ENCODE assay signal across 8 mouse cellular contexts in the genomic region with DNA sequence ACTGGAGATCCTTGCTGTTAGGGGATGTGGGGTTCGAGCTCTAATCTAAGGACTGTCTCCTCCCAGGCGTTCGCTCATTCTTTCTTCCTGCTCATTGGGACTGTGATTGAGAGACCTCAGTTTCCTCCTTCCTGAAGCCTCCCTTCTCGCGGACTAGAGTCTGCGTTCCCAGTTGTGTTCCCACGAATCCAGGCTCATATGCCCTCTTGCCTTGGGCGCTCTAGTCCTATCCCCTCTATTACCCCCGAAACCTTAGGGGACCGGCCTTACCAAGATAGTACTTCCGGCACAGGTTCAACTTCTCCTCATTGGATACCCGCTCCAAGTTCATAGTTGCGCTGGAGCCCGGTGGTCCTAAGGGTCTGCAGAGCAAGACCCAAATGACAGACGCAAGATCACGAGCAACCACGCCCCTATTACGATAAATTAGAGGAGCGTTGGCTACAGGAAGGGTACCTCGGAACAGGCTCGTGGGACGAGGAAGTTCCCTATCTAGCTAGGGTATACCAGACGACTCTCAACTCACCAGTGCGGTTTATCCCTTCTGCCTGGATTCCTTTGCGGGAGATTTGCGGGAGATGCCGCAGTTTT. TPM values are rescaled to one million over a fixed set of nuclear protein-coding genes. Genes with fewer than 3 reads are reported as not detected.
DNase-seq lines count a peak whose midpoint lies in the region; ATAC-seq and TF ChIP-seq lines count a peak whose summit lies in the region.

No protein-coding gene starts in this region.

- TF ChIP-seq POLR2A in MEL (IDR thresholded peaks at IDR 0.05; ENCODE audit: control insufficient read depth in 1 of 2, insufficient read depth in 1 of 2, low read depth in 1 of 2, low read length in 2 of 2, poor library complexity in 1 of 2), result peak in 1 of 2 experiments; percentile 59; a peak in 2 of 4 replicates

- no peaks in the 10 kb centered on the region for H3K9me3 ChIP-seq in kidney, postnatal 0 days (replicated peaks; ENCODE audit: low read length)
- H3K9me3 ChIP-seq in MEL (replicated peaks; ENCODE audit: insufficient read depth, low read length), result no peaks in the 10 kb centered on the region
- H3K9me3 ChIP-seq in embryonic facial prominence, embryonic 14.5 days (ENCODE audit: control insufficient read depth, low read length), result no peaks in the 10 kb centered on the region
- no peaks in the 10 kb centered on the region for H3K9me3 ChIP-seq in neural tube, embryonic 11.5 days (ENCODE audit: control insufficient read depth, low read length)

- H3K27me3 ChIP-seq in kidney, postnatal 0 days (ENCODE audit: insufficient read depth, low read length), result no peaks in the 10 kb centered on the region
- H3K27me3 ChIP-seq in MEL (ENCODE audit: control insufficient read depth in 1 of 2, insufficient read depth in 2 of 2, low read length in 2 of 2), result no peaks in the 10 kb centered on the region
- H3K27me3 ChIP-seq in embryonic facial prominence, embryonic 14.5 days (replicated peaks; ENCODE audit: control insufficient read depth, insufficient read depth, low read length), result no peaks in the 10 kb centered on the region
- no peaks in the 10 kb centered on the region for H3K27me3 ChIP-seq in neural tube, embryonic 11.5 days (ENCODE audit: control insufficient read depth, insufficient read depth, low read length)

- H3K9ac ChIP-seq in kidney, postnatal 0 days (ENCODE audit: low read depth, low read length), result peak overlapping the region; percentile 65
- peak overlapping the region; percentile 86 for H3K9ac ChIP-seq in MEL (ENCODE audit: control insufficient read depth, low read depth, low read length, poor library complexity, severe bottlenecking)
- H3K9ac ChIP-seq in embryonic facial prominence, embryonic 14.5 days (ENCODE audit: low read depth, low read length), result peak overlapping the region; percentile 85
- H3K9ac ChIP-seq in neural tube, embryonic 11.5 days (ENCODE audit: low read length), result peak overlapping the region; percentile 52

- ATAC-seq in kidney, postnatal 0 days (replicated peaks; ENCODE audit: low FRiP score, low read depth), result no peak
- ATAC-seq in embryonic facial prominence, embryonic 14.5 days (ENCODE audit: low read depth), result no peak
- no peak for ATAC-seq in neural tube, embryonic 11.5 days (ENCODE audit: insufficient read depth, low FRiP score, low TSS enrichment)
- no peak for ATAC-seq in megakaryocyte-erythroid progenitor cell, adult 5-6 weeks (replicated peaks; ENCODE audit: low FRiP score, low TSS enrichment, poor library complexity, severe bottlenecking)

- H3K4me2 ChIP-seq in kidney, postnatal 0 days (ENCODE audit: low read length), result peak overlapping the region; percentile 82
- H3K4me2 ChIP-seq in embryonic facial prominence, embryonic 14.5 days (ENCODE audit: low read depth, low read length), result peak overlapping the region; percentile 65
- H3K4me2 ChIP-seq in neural tube, embryonic 11.5 days (ENCODE audit: low read depth), result peak overlapping the region; percentile 83

- H3K4me3 ChIP-seq in kidney, postnatal 0 days (replicated peaks; ENCODE audit: low read depth, low read length), result peak overlapping the region; percentile 86
- peak overlapping the region; percentile 58 to 82 for H3K4me3 ChIP-seq in MEL (ENCODE audit: control insufficient read depth in 1 of 2, insufficient read depth in 1 of 2, low read depth in 2 of 2, low read length in 2 of 2)
- H3K4me3 ChIP-seq in embryonic facial prominence, embryonic 14.5 days (ENCODE audit: low read depth, low read length), result peak overlapping the region; percentile 88
- peak overlapping the region; percentile 80 for H3K4me3 ChIP-seq in neural tube, embryonic 11.5 days (ENCODE audit: low read depth, low read length)

- peak; percentile 21 for DNase-seq in kidney, postnatal 0 days (ENCODE audit: low spot score)
- DNase-seq in kidney, adult 9 months, result no peak
- DNase-seq in MEL (ENCODE audit: low read depth, low spot score), result peak; percentile 73
- DNase-seq in embryonic facial prominence, embryonic 14.5 days (ENCODE audit: low spot score), result peak; percentile 34
- peak; percentile 47 for DNase-seq in kidney, postnatal 10 days
- peak; percentile 25 for DNase-seq in neural tube, embryonic 11.5 days (ENCODE audit: low spot score)
- no peak for DNase-seq in adrenal gland, adult (ENCODE audit: inconsistent age in 2 of 2, low spot score in 1 of 2)

- no peak for TF ChIP-seq RAD21 in MEL (IDR thresholded peaks at IDR 0.05; ENCODE audit: low read depth, low read length)

- peak overlapping the region; percentile 97 for H3K27ac ChIP-seq in kidney, postnatal 0 days
- peak overlapping the region; percentile 89 for H3K27ac ChIP-seq in MEL (ENCODE audit: control insufficient read depth, low read depth, low read length)
- peak overlapping the region; percentile 69 for H3K27ac ChIP-seq in embryonic facial prominence, embryonic 14.5 days (replicated peaks; ENCODE audit: low read depth, low read length)
- H3K27ac ChIP-seq in neural tube, embryonic 11.5 days (ENCODE audit: low read depth, low read length), result 0 out of 2 replicates have a peak overlapping the region, but pooled peaks have one; percentile 11

- peaks cover 18% of the 10 kb centered on the region for H3K79me2 ChIP-seq in MEL (ENCODE audit: control insufficient read depth, insufficient read depth, low read length, poor library complexity)

- 1% methylated on average over 27 of the region's 27 CpGs for WGBS in kidney, postnatal 0 days
- WGBS in embryonic facial prominence, embryonic 14.5 days, result 1% methylated on average over 27 of the region's 27 CpGs
- 3% methylated on average over 27 of the region's 27 CpGs for WGBS in neural tube, embryonic 11.5 days

- peaks cover 10% of the 10 kb centered on the region; the same call in 1 of the 2 replicates for H3K36me3 ChIP-seq in kidney, postnatal 0 days (ENCODE audit: insufficient read depth, low read length)
- peaks cover 0 to 8% of the 10 kb centered on the region in 2 experiments; a peak in 2 of 4 replicates for H3K36me3 ChIP-seq in MEL (ENCODE audit: control insufficient read depth in 1 of 2, insufficient read depth in 2 of 2, low read length in 2 of 2)
- H3K36me3 ChIP-seq in embryonic facial prominence, embryonic 14.5 days (ENCODE audit: control insufficient read depth, insufficient read depth, low read length), result peaks cover 32% of the 10 kb centered on the region
- no peaks in the 10 kb centered on the region for H3K36me3 ChIP-seq in neural tube, embryonic 11.5 days (ENCODE audit: control insufficient read depth, insufficient read depth, low read length)

- no peak for TF ChIP-seq CTCF in kidney, postnatal 0 days (IDR thresholded peaks at IDR 0.05; ENCODE audit: low read depth)
- TF ChIP-seq CTCF in MEL (IDR thresholded peaks at IDR 0.05 in 2 of 3, conservative IDR thresholded peaks at IDR 0.05 in 1 of 3; ENCODE audit: control insufficient read depth in 1 of 3, insufficient read depth in 1 of 3, low read depth in 2 of 3, low read length in 3 of 3, poor library complexity in 1 of 3, severe bottlenecking in 1 of 3), result no peak

- no peak for TF ChIP-seq EP300 in MEL (IDR thresholded peaks at IDR 0.05; ENCODE audit: low read depth in 1 of 2, low read length in 2 of 2)

- peaks cover 9% of the 10 kb centered on the region for H3K4me1 ChIP-seq in kidney, postnatal 0 days (replicated peaks; ENCODE audit: insufficient read depth, low read length)
- peaks cover 2 to 16% of the 10 kb centered on the region in 2 experiments; a peak in 2 of 4 replicates for H3K4me1 ChIP-seq in MEL (ENCODE audit: control insufficient read depth in 1 of 2, insufficient read depth in 2 of 2, low read length in 2 of 2)
- H3K4me1 ChIP-seq in embryonic facial prominence, embryonic 14.5 days (ENCODE audit: control insufficient read depth, insufficient read depth, low read length), result peaks cover 13% of the 10 kb centered on the region
- peaks cover 11% of the 10 kb centered on the region for H3K4me1 ChIP-seq in neural tube, embryonic 11.5 days (ENCODE audit: control insufficient read depth, insufficient read depth, low read length)

RNA-seq across cellular contexts. Expression of a gene that starts 0.5 kb away (rescaled TPM):
- 100 and 102 TPM in 2 replicates for polyA plus RNA-seq in kidney, postnatal 0 days (2015; fragmentation: Nextera tagmentation; extraction: Ambion mirVana)
- 67.2 and 74.2 TPM in 2 replicates for total RNA-seq in MEL (2012; rRNA removed)
- polyA plus RNA-seq in MEL (2012; ENCODE audit: insufficient read depth in 1 of 2, insufficient read length in 2 of 2, low read depth in 1 of 2, low replicate concordance in 2 of 2, missing spikeins in 1 of 2), result 10 to 100 TPM in 1 of 2 experiments, not detected in 1; 72.5 TPM
- polyA plus RNA-seq in embryonic facial prominence, embryonic 14.5 days (2014; fragmentation: Nextera tagmentation; extraction: Ambion mirVana), result 85.4 and 88.0 TPM in 2 replicates
- 90.6 and 95.5 TPM in 2 replicates for polyA plus RNA-seq in neural tube, embryonic 11.5 days (2014; fragmentation: Nextera tagmentation; extraction: Ambion mirVana)
- 29.4 and 34.6 TPM in 2 replicates for total RNA-seq in megakaryocyte-erythroid progenitor cell, adult 5-6 weeks (2014; fragmentation: Nextera tagmentation)
- 79.6 and 83.0 TPM in 2 replicates for total RNA-seq in megakaryocyte-erythroid progenitor cell, adult 5-6 weeks (2017)

RNA-seq across cellular contexts. Expression of a gene that starts 0.5 kb away (rescaled TPM):
- 5.0 and 7.7 TPM in 2 replicates for polyA plus RNA-seq in kidney, postnatal 0 days (2015; fragmentation: Nextera tagmentation; extraction: Ambion mirVana)
- 1.4 and 1.9 TPM in 2 replicates for total RNA-seq in MEL (2012; rRNA removed)
- polyA plus RNA-seq in MEL (2012; ENCODE audit: insufficient read depth in 1 of 2, insufficient read length in 2 of 2, low read depth in 1 of 2, low replicate concordance in 2 of 2, missing spikeins in 1 of 2), result 1 to 10 TPM in 1 of 2 experiments, not detected in 1; 4.2 TPM
- polyA plus RNA-seq in embryonic facial prominence, embryonic 14.5 days (2014; fragmentation: Nextera tagmentation; extraction: Ambion mirVana), result 4.7 and 5.1 TPM in 2 replicates
- 7.3 and 7.6 TPM in 2 replicates for polyA plus RNA-seq in neural tube, embryonic 11.5 days (2014; fragmentation: Nextera tagmentation; extraction: Ambion mirVana)
- total RNA-seq in megakaryocyte-erythroid progenitor cell, adult 5-6 weeks (2014; fragmentation: Nextera tagmentation), result 5.3 and 14.0 TPM in 2 replicates
- 1.5 and 7.0 TPM in 2 replicates for total RNA-seq in megakaryocyte-erythroid progenitor cell, adult 5-6 weeks (2017)

RNA-seq across cellular contexts. Expression of a gene that starts 0.8 kb away (rescaled TPM):
- polyA plus RNA-seq in kidney, postnatal 0 days (2015; fragmentation: Nextera tagmentation; extraction: Ambion mirVana), result 190 TPM in 2 replicates
- total RNA-seq in MEL (2012; rRNA removed), result 43.0 and 60.8 TPM in 2 replicates
- 100 to 1,000 TPM in 1 of 2 experiments, not detected in 1; 157 TPM for polyA plus RNA-seq in MEL (2012; ENCODE audit: insufficient read depth in 1 of 2, insufficient read length in 2 of 2, low read depth in 1 of 2, low replicate concordance in 2 of 2, missing spikeins in 1 of 2)
- 108 and 113 TPM in 2 replicates for polyA plus RNA-seq in embryonic facial prominence, embryonic 14.5 days (2014; fragmentation: Nextera tagmentation; extraction: Ambion mirVana)
- 97.8 and 106 TPM in 2 replicates for polyA plus RNA-seq in neural tube, embryonic 11.5 days (2014; fragmentation: Nextera tagmentation; extraction: Ambion mirVana)
- 150 and 174 TPM in 2 replicates for total RNA-seq in megakaryocyte-erythroid progenitor cell, adult 5-6 weeks (2014; fragmentation: Nextera tagmentation)
- 99.1 and 117 TPM in 2 replicates for total RNA-seq in megakaryocyte-erythroid progenitor cell, adult 5-6 weeks (2017)

RNA-seq across cellular contexts. Expression of a gene that starts 2.6 kb away (rescaled TPM):
- polyA plus RNA-seq in kidney, postnatal 0 days (2015; fragmentation: Nextera tagmentation; extraction: Ambion mirVana), result 2.4 and 2.5 TPM in 2 replicates
- 1.3 and 1.7 TPM in 2 replicates for total RNA-seq in MEL (2012; rRNA removed)
- 1 to 10 TPM in 1 of 2 experiments, not detected in 1; 3.1 TPM for polyA plus RNA-seq in MEL (2012; ENCODE audit: insufficient read depth in 1 of 2, insufficient read length in 2 of 2, low read depth in 1 of 2, low replicate concordance in 2 of 2, missing spikeins in 1 of 2)
- 2.1 and 2.9 TPM in 2 replicates for polyA plus RNA-seq in embryonic facial prominence, embryonic 14.5 days (2014; fragmentation: Nextera tagmentation; extraction: Ambion mirVana)
- polyA plus RNA-seq in neural tube, embryonic 11.5 days (2014; fragmentation: Nextera tagmentation; extraction: Ambion mirVana), result 1.3 and 3.6 TPM in 2 replicates
- total RNA-seq in megakaryocyte-erythroid progenitor cell, adult 5-6 weeks (2014; fragmentation: Nextera tagmentation), result 3.7 and 11.3 TPM in 2 replicates
- not detected in 2 replicates for total RNA-seq in megakaryocyte-erythroid progenitor cell, adult 5-6 weeks (2017)

RNA-seq across cellular contexts. Expression of a gene that starts 3.0 kb away (rescaled TPM):
- 37.6 and 40.8 TPM in 2 replicates for polyA plus RNA-seq in kidney, postnatal 0 days (2015; fragmentation: Nextera tagmentation; extraction: Ambion mirVana)
- 10.9 and 12.0 TPM in 2 replicates for total RNA-seq in MEL (2012; rRNA removed)
- polyA plus RNA-seq in MEL (2012; ENCODE audit: insufficient read depth in 1 of 2, insufficient read length in 2 of 2, low read depth in 1 of 2, low replicate concordance in 2 of 2, missing spikeins in 1 of 2), result 10 to 100 TPM in 1 of 2 experiments, not detected in 1; 49.8 TPM
- polyA plus RNA-seq in embryonic facial prominence, embryonic 14.5 days (2014; fragmentation: Nextera tagmentation; extraction: Ambion mirVana), result 45.7 and 50.5 TPM in 2 replicates
- polyA plus RNA-seq in neural tube, embryonic 11.5 days (2014; fragmentation: Nextera tagmentation; extraction: Ambion mirVana), result 46.2 and 47.0 TPM in 2 replicates
- total RNA-seq in megakaryocyte-erythroid progenitor cell, adult 5-6 weeks (2014; fragmentation: Nextera tagmentation), result 45.8 and 61.6 TPM in 2 replicates
- total RNA-seq in megakaryocyte-erythroid progenitor cell, adult 5-6 weeks (2017), result 13.8 and 28.6 TPM in 2 replicates

Comparison
In these comparisons a context has a peak if more than half of its experiments do, and no peak if none do; other contexts are left out.
1. DNase-seq: peak in kidney, postnatal 0 days (single experiment), MEL (single experiment), embryonic facial prominence, embryonic 14.5 days (single experiment), kidney, postnatal 10 days (single experiment) and neural tube, embryonic 11.5 days (single experiment); none in kidney, adult 9 months (single experiment) and adrenal gland, adult (0 of 2).
2. H3K27ac ChIP-seq: peak in every context shown above with its lines; median percentile 97 in kidney, postnatal 0 days; 89 in MEL; 69 in embryonic facial prominence, embryonic 14.5 days; 11 in neural tube, embryonic 11.5 days.
3. Peak in every context shown above with its lines, with median percentiles within 50 percentile points of each other: H3K4me2 ChIP-seq, H3K4me3 ChIP-seq and H3K9ac ChIP-seq.